Mouse (Mus musculus) forebrain, embryonic 16.5 days (tissue): ENCODE results near the gene Trib3. TPM values are rescaled to one million over a fixed set of nuclear protein-coding genes. Genes with fewer than 3 reads are reported as not detected.

ENCODE experiments used
- ATAC-seq: fragments of 200-750 bp; cut with Nextera tagmentation; 2 replicates; pipeline ENCODE4 v1.8.0; 2017; ENCODE audit warnings: mild to moderate bottlenecking, moderate library complexity
- H3K27ac ChIP-seq: fragments of 300-500 bp; sonication (generic); 2 replicates; pipeline ENCODE4 v1.5.1; 2014; ENCODE audit warnings: low read length, control low read depth
- H3K27me3 ChIP-seq: fragments of 300-500 bp; sonication (generic); replicated peaks from 2 replicates; pipeline ENCODE4 v1.6.1; 2014; ENCODE audit warnings: low read length; ENCODE audit not compliant: control insufficient read depth, insufficient read depth
- H3K36me3 ChIP-seq: fragments of 300-500 bp; sonication (generic); 2 replicates; pipeline ENCODE4 v1.6.1; 2014; ENCODE audit not compliant: control insufficient read depth, insufficient read depth
- H3K4me1 ChIP-seq: fragments of 300-500 bp; sonication (generic); replicated peaks from 2 replicates; pipeline ENCODE4 v1.6.1; 2014; ENCODE audit warnings: low read length; ENCODE audit not compliant: control insufficient read depth, insufficient read depth
- H3K4me2 ChIP-seq: fragments of 300-500 bp; sonication (generic); 2 replicates; pipeline ENCODE4 v1.6.1; 2014; ENCODE audit warnings: mild to moderate bottlenecking, low read length, control low read depth
- H3K4me3 ChIP-seq: fragments of 300-500 bp; sonication (generic); replicated peaks from 2 replicates; pipeline ENCODE4 v1.5.1; 2014; ENCODE audit warnings: mild to moderate bottlenecking, low read length, control low read depth
- H3K9ac ChIP-seq: fragments of 300-500 bp; sonication (generic); replicated peaks from 2 replicates; pipeline ENCODE4 v1.6.1; 2014; ENCODE audit warnings: low read depth, low read length, control low read depth
- H3K9me3 ChIP-seq: fragments of 300-500 bp; sonication (generic); 2 replicates; pipeline ENCODE4 v1.6.1; 2016; ENCODE audit warnings: low read length; ENCODE audit not compliant: control insufficient read depth
- WGBS: fragments of 180-500 bp; shearing (Covaris S2); extraction: QIAGEN DNeasy Blood & Tissue Kit; methylation state at CpG from one replicate; pipeline ENCODE4 v1.1.7; 2014; 5-methylcytosine and 5-hydroxymethylcytosine counted together
- polyA plus RNA-seq: library from polyadenylated mRNA; unstranded; fragments of >200 nt; fragmentation: Nextera tagmentation; extraction: Ambion mirVana; gene quantifications from 2 replicates; pipeline ENCODE4 v1.2.1, GENCODE M21; 2015

The Trib3 gene
- 0.78 and 1.9 TPM in 2 replicates for polyA plus RNA-seq

DNA sequence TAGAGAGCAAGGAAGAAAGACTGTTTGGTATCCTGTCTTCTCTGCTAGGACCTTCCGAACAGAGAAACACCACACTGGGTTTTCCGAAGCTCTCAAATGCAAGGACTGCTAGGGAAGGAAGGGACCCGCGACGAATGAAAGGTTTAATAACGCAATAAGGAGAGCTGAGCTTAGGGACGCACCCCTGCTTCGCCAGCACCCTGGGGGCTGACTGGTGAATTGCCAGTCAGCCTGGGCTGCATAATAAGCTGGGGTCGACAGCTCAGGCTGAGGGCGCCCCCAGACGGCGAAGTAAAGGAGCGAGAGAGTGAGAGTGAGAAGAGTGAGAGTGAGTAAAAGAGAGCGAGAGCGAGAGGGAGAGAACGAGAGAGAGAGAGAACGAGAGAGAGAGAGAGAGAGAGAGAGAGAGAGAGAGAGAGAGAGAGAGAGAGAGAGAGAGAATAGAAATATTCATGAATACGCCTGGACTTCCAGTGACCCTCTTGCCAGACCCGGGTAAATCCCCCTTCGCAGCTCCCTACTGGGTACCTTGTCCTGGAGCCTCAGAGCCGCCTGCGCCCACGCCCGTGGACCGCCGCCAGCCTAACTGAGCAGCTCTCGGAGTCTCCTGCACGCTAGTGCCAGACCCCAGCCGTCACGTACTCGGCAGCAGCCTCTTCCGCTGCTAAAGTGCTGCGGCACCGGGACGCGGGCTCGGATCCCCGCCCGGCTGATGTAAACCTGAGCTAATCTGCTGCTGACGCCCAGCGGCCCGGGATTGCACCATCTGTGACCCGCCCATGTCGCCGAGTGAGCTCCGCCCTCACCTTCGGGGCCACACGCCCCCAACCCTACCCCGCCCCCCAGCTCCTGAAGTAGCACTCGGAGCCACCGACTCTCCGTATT is at the start of gene Trib3:
Gene Trib3 (minus strand): TSS at position 704 of the 885 bp plus-strand sequence.
- H3K4me1 ChIP-seq, result peaks cover 7% of the 10 kb centered on the region
- H3K4me2 ChIP-seq, result peak within 1 kb of the TSS; percentile 84
- no peaks in the 10 kb centered on the region for H3K9me3 ChIP-seq
- peak within 1 kb of the TSS; percentile 57 for H3K4me3 ChIP-seq
- peaks cover 2% of the 10 kb centered on the region for H3K27me3 ChIP-seq
- H3K27ac ChIP-seq, result no peak within 1 kb of the TSS
- WGBS, result under 1% methylated on average over 47 of the region's 52 CpGs
- peak; percentile 80 for ATAC-seq
- no peaks in the 10 kb centered on the region for H3K36me3 ChIP-seq
- H3K9ac ChIP-seq, result peak within 1 kb of the TSS; percentile 61

DNA sequence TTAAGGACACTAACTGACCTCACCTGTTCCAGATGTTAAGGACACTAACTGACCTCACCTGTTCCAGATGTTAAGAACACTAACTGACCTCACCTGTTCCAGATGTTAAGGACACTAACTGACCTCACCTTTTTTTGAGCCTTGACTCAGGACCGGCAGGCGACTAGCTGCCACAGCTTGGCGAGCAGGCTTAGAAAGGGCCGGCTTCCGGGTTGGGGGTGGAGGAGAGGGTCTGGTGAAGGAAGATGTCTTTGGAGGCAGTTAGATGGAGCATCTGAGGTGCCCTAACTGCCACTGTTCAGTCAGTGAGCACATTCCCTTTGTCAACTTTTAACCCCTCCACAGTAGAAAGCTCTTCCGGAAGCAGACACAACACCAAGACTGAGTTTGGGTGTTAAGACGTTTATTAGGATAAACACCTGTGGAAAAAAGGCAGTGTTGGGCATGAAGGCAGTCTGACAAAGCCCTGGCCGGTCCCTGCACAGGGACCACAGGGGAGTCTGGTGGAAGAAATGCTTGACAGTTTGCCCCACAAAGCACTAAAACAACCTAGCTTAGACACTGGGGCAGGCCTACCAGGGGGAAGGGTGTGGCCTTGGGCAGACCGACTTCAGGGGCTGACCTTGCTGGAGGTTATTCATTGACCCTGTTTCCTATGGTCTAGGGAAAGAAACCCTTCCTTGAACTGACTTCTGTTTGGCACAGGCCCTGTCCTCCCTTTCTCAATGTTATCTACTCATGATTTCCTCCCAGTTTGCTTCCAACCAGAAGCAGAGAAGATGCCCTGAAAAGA is 49.6 kb upstream of the Trib3 start:
- Histone ChIP-seq H3K36me3 (no peaks in the 10 kb centered on the region), H3K4me3 (no peak overlapping the region), H3K4me1 (peaks cover 24% of the 10 kb centered on the region), H3K27ac (no peak overlapping the region), H3K4me2 (peak overlapping the region; percentile 83), H3K27me3 (no peaks in the 10 kb centered on the region), H3K9ac (no peak overlapping the region), H3K9me3 (no peaks in the 10 kb centered on the region)
- ATAC-seq, result no peak
- WGBS, result 45% methylated on average over 9 of the region's 9 CpGs

DNA sequence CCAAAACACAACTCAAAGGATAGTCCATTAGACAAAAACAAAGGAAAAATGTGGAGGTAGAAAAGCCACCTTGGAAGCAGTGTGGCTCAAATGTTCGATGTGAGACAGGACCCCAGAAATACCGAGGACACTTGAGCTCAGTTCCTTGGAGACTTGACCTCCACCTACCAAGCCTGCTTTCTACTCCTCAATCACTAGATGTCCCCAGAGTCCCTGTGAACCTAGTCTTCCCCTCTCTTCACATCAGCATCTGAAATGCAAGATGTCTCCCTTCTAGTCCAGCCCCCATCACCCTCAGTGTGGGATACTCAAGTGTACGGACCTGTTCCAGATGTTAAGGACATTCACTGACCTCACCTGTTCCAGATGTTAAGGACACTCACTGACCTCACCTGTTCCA is 49.0 kb upstream of the Trib3 start:
- H3K4me2 ChIP-seq, result no peak overlapping the region
- H3K4me3 ChIP-seq, result no peak overlapping the region
- no peak for ATAC-seq
- no peaks in the 10 kb centered on the region for H3K27me3 ChIP-seq
- H3K9me3 ChIP-seq, result no peaks in the 10 kb centered on the region
- H3K9ac ChIP-seq, result no peak overlapping the region
- H3K36me3 ChIP-seq, result no peaks in the 10 kb centered on the region
- no peak overlapping the region for H3K27ac ChIP-seq
- 10% methylated on average over 3 of the region's 3 CpGs for WGBS
- peaks cover 24% of the 10 kb centered on the region for H3K4me1 ChIP-seq

DNA sequence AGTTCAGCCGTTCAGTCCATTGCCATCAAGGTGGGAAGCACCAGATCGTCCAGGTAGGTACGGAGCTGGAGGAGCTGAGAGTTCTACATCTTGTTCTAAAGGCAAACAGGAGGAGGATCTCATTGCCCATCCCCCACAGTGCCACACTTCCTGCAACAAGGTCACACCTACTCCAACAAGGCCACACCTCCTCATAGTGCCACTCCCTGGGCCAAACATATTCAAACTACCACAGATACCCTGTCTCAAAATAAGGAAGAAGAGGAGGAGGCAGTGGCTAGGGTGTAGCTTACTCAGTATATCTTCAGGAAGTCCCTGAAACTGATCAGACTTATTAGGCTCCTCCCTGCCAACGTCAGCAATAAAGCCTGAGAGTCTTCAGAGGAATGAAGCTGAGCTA is 40.4 kb upstream of the Trib3 start:
- ATAC-seq, result no peak

DNA sequence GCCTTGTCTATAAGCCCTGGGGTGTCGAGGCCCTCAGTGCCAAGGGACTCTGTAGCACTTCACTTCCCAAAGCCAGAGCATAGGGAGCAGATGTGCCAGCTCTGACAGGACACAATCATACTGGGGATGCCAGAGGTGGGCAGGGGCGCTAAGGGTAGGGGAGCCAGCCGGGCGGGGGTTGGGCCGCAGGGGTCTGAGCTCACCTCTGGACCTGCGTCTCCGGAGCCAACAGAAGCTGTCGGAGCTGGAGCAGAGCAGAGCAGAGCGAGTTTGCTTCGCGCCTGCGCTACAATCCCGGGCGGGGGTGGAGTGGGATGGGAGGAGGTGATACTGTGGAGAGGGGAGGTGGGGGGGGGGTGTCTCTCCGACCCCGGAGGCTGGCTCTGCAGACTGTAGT is 32.5 kb upstream of the Trib3 start, which contains the start of gene Nrsn2:
Gene Nrsn2 (minus strand): TSS at position 294 of the 397 bp plus-strand sequence.
- H3K4me1 ChIP-seq, result peaks cover 20% of the 10 kb centered on the region
- peak within 1 kb of the TSS; percentile 38 for H3K4me3 ChIP-seq
- H3K27ac ChIP-seq, result peak within 1 kb of the TSS; percentile 72
- 2% methylated on average over 15 of the region's 16 CpGs for WGBS
- H3K9ac ChIP-seq, result peak within 1 kb of the TSS; percentile 44
- peak; percentile 73 for ATAC-seq
- no peaks in the 10 kb centered on the region for H3K27me3 ChIP-seq
- H3K9me3 ChIP-seq, result no peaks in the 10 kb centered on the region
- no peaks in the 10 kb centered on the region for H3K36me3 ChIP-seq
- H3K4me2 ChIP-seq, result peak within 1 kb of the TSS; percentile 52

More for the DNA sequence above, 40.4 kb upstream of the Trib3 start:
- Histone ChIP-seq H3K27me3 (no peaks in the 10 kb centered on the region), H3K4me3 (no peak overlapping the region), H3K9ac (no peak overlapping the region), H3K27ac (no peak overlapping the region), H3K4me1 (no peaks in the 10 kb centered on the region), H3K36me3 (no peaks in the 10 kb centered on the region), H3K4me2 (no peak overlapping the region), H3K9me3 (no peaks in the 10 kb centered on the region)
- 82% methylated on average over 4 of the region's 4 CpGs for WGBS

DNA sequence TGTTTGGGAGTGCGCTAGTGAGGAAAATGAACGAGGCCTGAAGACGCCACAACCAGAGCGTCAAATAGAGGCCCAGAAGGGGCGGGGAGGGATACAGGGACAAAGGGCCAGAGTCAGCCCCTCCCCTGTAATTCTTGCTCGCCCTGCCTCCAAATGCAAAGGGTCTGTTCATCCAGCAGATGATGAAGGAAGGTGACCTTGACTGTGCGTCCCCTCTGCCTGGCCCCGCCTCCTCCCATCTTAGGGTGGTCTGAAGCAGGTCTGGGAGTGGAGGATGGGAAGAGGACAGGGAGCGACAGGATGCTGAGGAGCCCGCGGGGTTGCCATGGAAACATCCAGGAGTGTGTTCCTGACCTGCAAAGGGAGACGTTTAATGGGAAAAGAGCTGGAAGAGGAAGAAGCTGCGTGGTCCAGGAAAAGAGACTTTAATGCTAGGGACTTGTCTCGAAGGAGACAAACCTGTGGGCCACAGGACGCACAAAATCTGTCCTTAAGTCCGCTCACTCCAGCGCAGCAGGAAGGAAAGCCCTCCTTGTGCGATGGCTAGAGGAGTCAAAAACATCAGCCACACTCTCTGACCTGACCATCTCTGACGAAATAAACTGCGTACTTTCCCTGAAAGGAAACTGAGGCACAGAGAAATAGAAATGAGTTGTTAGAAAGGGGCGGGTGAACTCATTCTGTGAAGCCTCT is 32.0 kb upstream of the Trib3 start:
- Histone ChIP-seq H3K4me2 (peak overlapping the region; percentile 52), H3K9me3 (no peaks in the 10 kb centered on the region), H3K36me3 (no peaks in the 10 kb centered on the region), H3K4me1 (peaks cover 20% of the 10 kb centered on the region), H3K27me3 (no peaks in the 10 kb centered on the region), H3K9ac (peak overlapping the region; percentile 44), H3K27ac (peak overlapping the region; percentile 72), H3K4me3 (peak overlapping the region; percentile 38)
- WGBS, result 3% methylated on average over 21 of the region's 21 CpGs
- peak; percentile 73 for ATAC-seq

DNA sequence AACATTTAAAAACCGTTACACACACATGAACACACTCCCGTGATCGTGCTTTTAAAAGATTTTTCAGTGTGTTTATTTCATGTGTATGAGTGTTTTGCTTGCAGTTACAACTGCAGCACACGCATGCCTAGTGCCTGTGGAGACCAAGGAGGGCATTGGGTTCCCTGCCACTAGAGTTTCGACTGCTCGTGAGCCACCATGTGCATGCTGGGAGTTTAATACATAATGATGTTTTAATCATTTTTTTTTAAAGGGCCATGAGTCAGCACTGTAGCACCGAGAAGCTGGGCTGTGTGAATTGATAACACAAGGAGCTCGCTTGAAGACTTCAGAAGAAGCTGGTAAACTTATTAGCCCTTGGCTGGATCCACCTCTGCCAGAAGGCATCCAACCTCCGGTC is 29.7 kb upstream of the Trib3 start:
- no peak for ATAC-seq
- no peaks in the 10 kb centered on the region for H3K9me3 ChIP-seq

DNA sequence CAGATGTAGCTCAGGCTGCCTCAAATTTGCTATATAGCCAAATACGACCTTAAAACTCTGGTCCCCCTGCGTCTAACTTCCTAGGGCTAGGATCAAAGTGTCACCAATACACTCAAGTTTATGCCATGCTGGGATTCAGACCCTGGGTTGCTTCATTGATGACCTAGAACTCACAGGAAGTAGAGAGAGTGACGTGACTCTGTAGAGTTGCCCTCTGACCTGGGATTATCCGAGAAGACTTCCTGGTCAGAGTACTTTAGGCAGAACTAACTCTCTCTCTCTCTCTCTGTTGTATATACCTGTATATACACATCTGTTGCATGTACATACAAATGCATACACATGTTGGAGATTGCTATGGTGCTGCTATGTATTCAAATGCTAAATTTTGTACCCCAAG is 28.8 kb upstream of the Trib3 start:
- Histone ChIP-seq H3K9ac (no peak overlapping the region), H3K4me3 (no peak overlapping the region), H3K4me1 (peaks cover 20% of the 10 kb centered on the region), H3K9me3 (no peaks in the 10 kb centered on the region), H3K27ac (no peak overlapping the region), H3K4me2 (no peak overlapping the region), H3K36me3 (no peaks in the 10 kb centered on the region), H3K27me3 (no peaks in the 10 kb centered on the region)
- WGBS, result 75% methylated on average over 4 of the region's 4 CpGs
- no peak for ATAC-seq

More for the DNA sequence above, 29.7 kb upstream of the Trib3 start:
- Histone ChIP-seq H3K36me3 (no peaks in the 10 kb centered on the region), H3K9ac (no peak overlapping the region), H3K4me2 (no peak overlapping the region), H3K27me3 (no peaks in the 10 kb centered on the region), H3K27ac (no peak overlapping the region), H3K4me1 (peaks cover 20% of the 10 kb centered on the region), H3K4me3 (no peak overlapping the region)
- 79% methylated on average over 9 of the region's 9 CpGs for WGBS

DNA sequence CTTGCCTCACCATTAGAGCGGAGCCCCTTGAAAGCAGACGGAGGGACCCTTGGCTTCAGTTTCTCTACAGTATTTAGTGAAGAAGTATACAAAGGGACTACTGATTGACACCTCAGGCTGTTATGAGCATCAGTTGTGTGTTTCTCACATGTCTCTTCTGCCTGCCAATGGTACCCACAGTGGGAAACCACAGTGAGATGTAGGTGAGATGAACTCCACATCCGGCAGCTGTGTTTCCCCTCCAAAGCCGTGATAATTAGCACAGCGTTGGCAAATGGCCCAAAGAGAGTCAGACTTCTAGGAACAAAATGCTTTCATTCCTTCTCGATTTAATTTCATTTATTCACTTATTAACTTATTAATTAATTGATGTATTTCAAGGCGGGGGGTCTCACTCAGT is 28.3 kb upstream of the Trib3 start:
- no peak for ATAC-seq
- no peak overlapping the region for H3K27ac ChIP-seq
- WGBS, result 44% methylated on average over 7 of the region's 7 CpGs

More for the DNA sequence above, 28.3 kb upstream of the Trib3 start:
- no peak overlapping the region for H3K9ac ChIP-seq
- no peaks in the 10 kb centered on the region for H3K27me3 ChIP-seq
- H3K4me1 ChIP-seq, result peaks cover 20% of the 10 kb centered on the region
- H3K9me3 ChIP-seq, result no peaks in the 10 kb centered on the region
- no peaks in the 10 kb centered on the region for H3K36me3 ChIP-seq
- no peak overlapping the region for H3K4me2 ChIP-seq
- H3K4me3 ChIP-seq, result no peak overlapping the region
